Mouse (Mus musculus): ENCODE measurements at regions not wholly inside any gene's neighbourhood (a gene's known extent, or its start where the extent isn't known, plus 50 kb on each side); places are given as distances from the start of the nearest gene placed in this dataset.
A peak's percentile ranks its signal among the peaks of the same experiment; 100 is the strongest.

DNA sequence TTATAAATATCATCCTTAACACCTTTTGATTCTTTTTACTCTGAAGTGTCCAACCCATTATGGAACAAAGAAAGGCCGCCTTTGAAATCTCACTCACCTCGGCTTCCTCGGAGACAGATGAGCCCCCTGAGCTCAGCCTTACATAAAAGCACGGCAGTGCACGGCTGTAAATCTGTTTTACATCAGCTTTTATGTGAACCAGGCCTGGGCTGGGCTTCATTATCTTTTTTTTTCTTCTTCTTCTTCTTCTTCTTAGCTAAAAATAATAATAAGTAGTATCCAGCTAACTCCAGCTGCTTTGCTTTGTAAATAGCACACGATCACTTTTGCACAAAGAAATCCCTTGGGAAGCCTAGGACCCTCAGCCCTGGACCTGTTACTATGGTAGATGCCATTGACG lies 204.3 kb upstream of the Ntm start:
- ATAC-seq (replicated peaks; ENCODE audit: poor library complexity, severe bottlenecking), result no peak

- ATAC-seq (replicated peaks; ENCODE audit: poor library complexity, severe bottlenecking), result no peak
Observed at GRCm38 (mm10) chr9:30174646-30175045, 211.7 kb upstream of the Ntm start.

DNA sequence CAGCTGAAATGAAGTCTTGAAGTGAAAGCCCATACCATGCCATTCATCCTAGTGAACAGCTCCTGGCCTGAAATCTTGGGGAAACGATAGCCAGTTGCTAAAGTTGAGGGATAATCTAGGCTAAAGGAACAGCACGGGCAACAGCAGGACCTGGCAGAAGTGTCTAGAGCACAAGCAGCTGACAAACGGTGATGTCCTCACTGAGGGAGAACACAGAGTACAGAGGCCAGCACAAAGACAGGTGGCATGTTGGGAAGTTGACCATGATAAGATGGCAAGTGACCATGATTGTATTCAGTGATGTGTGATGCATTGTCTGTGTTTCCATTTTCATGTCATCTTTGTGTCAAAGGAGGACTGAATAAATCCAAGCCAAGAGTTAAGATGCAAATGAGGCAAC lies 212.4 kb upstream of the Ntm start:
- ATAC-seq (replicated peaks; ENCODE audit: poor library complexity, severe bottlenecking), result no peak

DNA sequence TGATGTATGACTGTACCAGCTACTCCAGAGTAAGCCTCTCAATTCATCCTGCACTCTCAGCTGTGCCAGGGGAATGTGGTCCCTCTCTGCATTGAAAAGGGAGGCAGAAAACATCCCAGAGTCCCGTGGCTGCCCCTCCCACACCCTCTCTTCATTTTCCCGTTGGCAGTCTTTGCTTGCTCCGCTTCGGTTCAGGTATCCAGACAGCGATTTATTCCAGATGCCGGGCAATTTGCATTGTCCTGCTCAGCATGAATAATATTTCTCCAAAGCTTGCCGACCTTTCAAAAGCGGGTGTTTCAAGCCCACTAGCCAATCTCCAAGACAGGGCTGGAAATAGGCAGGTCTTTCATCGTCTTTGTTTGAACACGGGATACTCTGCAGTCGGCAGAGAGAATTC lies 220.5 kb upstream of the Ntm start:
- ATAC-seq (replicated peaks; ENCODE audit: poor library complexity, severe bottlenecking), result no peak

- ATAC-seq (replicated peaks; ENCODE audit: poor library complexity, severe bottlenecking), result no peak
Observed at GRCm38 (mm10) chr9:30184996-30185763, 222.2 kb upstream of the Ntm start.

DNA sequence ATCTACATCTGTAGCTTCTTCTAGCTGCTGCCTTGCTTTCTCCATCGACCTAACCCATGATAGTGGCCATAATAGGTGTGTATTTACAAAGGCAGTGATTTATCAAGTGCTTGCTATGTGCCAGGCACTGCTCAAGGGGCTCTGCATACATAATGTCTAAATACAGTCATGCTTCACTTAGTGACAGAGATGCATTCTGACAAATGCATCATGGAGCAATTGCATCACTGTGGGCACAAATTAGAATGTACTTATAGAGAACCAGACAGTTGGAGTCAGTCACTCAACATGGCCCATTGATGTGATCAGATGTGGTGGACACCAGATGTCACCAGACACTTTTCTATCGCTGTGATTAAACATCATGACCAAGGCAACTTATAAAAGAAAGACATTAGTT lies 223.3 kb upstream of the Ntm start:
- no peak for ATAC-seq (replicated peaks; ENCODE audit: poor library complexity, severe bottlenecking)

GRCm38 (mm10) chr9:30190078-30190477 lies 227.1 kb upstream of the Ntm start:
- ATAC-seq (replicated peaks; ENCODE audit: poor library complexity, severe bottlenecking), result no peak

DNA sequence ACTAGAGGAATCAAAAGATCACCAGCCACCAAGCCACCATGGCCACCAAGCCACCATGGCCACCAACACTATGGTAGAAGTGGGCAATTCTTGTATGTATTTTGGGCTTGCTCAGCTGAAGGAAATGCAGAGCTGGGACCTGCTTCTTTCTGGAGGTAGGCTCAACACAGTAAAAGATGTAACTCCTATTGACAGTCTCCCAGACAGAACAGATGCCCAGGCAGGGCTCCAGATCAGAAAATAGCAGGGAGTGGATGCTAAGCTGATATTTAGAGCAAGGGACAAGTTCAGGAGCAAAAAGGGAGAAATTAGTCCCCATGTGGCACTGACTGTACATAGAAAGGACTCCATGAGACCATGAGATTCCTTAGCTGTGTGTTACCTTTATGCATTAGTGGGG lies 228.2 kb upstream of the Ntm start:
- ATAC-seq (replicated peaks; ENCODE audit: poor library complexity, severe bottlenecking), result no peak

GRCm38 (mm10) chr9:30191902-30192301 lies 229.0 kb upstream of the Ntm start:
- ATAC-seq (replicated peaks; ENCODE audit: poor library complexity, severe bottlenecking), result no peak

GRCm38 (mm10) chr9:30194866-30195265 lies 231.9 kb upstream of the Ntm start:
- ATAC-seq (replicated peaks; ENCODE audit: poor library complexity, severe bottlenecking), result no peak

GRCm38 (mm10) chr9:30202411-30202810 lies 224.5 kb upstream of the Snx19 start:
- ATAC-seq (replicated peaks; ENCODE audit: poor library complexity, severe bottlenecking), result no peak

DNA sequence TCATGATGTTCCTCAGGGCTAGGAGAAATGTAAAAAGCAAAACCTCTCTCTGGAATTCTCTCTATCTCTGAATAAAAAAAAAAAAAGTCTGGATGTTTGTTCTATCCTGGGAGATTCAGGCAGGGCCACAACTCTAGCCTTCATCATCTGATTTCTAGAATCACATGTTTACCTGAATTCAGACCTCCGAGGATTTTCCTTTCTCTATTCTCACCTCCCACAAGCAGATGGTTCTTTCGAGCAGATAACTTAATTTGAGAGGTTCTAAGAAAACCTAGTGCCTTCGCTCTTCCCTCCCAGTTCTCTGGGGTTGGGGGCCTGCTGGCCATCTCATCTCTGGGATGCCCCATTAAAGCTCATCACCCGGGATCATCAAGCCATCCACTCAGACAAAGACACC lies 219.3 kb upstream of the Snx19 start:
- no peak for ATAC-seq (replicated peaks; ENCODE audit: poor library complexity, severe bottlenecking)

- ATAC-seq (replicated peaks; ENCODE audit: poor library complexity, severe bottlenecking), result no peak
Observed at GRCm38 (mm10) chr9:30209806-30210205, 217.1 kb upstream of the Snx19 start.

GRCm38 (mm10) chr9:30212471-30213075 lies 214.3 kb upstream of the Snx19 start:
- no peak for ATAC-seq (replicated peaks; ENCODE audit: poor library complexity, severe bottlenecking)

GRCm38 (mm10) chr9:30234501-30235163 lies 192.3 kb upstream of the Snx19 start:
- no peak for ATAC-seq (replicated peaks; ENCODE audit: poor library complexity, severe bottlenecking)

- no peak for ATAC-seq (replicated peaks; ENCODE audit: poor library complexity, severe bottlenecking)
Observed at GRCm38 (mm10) chr9:30235791-30236190, 191.1 kb upstream of the Snx19 start.

DNA sequence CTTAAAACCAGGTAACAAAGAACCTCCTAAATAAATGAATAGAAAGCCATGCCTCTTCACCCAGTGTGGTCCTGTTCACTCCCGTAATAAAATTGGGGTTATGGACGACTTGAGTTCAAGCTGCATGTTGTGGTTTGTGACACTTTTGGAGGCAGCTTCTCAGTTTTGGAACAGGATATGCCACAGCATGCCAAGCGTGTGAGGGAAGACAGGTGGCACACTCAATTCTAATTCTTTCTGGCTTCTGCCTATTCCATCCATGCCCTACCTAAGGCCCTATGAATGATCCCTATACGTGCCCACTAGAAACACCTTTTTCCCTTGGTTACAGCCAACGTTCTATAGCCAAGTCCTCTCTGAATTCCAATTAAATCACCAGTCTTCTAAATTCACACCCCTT lies 184.8 kb upstream of the Snx19 start:
- no peak for ATAC-seq (replicated peaks; ENCODE audit: poor library complexity, severe bottlenecking)

- peak; percentile 65 for ATAC-seq (replicated peaks; ENCODE audit: poor library complexity, severe bottlenecking)
Observed at GRCm38 (mm10) chr9:30264533-30265168, 162.3 kb upstream of the Snx19 start.

DNA sequence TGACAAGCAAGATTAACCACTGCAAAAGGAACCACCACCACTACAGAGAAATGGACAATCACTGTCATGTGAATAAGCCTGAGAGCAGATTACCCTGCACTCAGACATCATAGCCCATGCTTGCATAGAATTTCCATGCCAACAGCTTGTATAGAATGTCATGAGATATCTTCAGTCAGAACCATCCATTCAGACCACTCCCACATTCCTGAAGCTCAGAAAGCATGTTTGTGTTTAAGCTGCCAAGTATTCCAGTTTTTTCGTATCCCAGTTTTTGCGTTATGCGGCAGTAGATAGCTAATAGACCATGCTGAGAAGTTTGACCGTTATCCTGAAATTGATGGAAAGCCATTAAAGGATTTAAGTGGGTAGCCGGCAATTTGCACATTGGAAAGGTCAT lies 155.8 kb upstream of the Snx19 start:
- ATAC-seq (replicated peaks; ENCODE audit: poor library complexity, severe bottlenecking), result no peak

- no peak for ATAC-seq (replicated peaks; ENCODE audit: poor library complexity, severe bottlenecking)
Observed at GRCm38 (mm10) chr9:30273836-30274235, 153.1 kb upstream of the Snx19 start.

DNA sequence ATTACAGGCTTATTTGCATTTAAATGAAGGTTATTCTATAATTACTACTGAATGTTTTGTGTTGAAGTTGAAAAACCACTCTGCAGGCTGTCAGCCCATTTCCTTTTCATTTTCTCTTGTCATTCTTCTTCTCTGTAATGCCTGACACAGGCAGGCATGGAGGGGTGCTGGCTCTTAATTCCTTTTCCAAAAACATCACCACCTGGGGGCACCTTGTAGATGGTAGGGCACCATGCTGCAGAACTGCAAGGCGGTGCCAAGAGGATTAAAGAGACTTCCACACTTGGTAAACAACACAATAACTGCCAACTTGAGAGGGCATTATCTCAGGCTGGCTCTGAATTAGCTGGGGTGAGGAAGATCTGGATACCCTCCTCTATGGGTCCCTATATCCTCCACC lies 148.7 kb upstream of the Snx19 start:
- ATAC-seq (replicated peaks; ENCODE audit: poor library complexity, severe bottlenecking), result no peak

All from granulocyte monocyte progenitor cell, adult 5-6 weeks (primary cell).